Mouse (Mus musculus) small intestine, adult 2 months (tissue): ENCODE measurements at regions not wholly inside any gene's neighbourhood (a gene's known extent, or its start where the extent isn't known, plus 50 kb on each side); places are given as distances from the start of the nearest gene placed in this dataset.

Experiments
- CTCF ChIP-seq: fragments of 200-500 bp; IDR thresholded peaks from 2 replicates; pipeline ENCODE4 v1.5.1; 2012; ENCODE audit warnings: low read depth, mild to moderate bottlenecking, control low read depth, inconsistent platforms, low read length, moderate library complexity, mixed read lengths; ENCODE audit not compliant: insufficient replicate concordance, insufficient read length; ENCODE audit errors: extremely low read depth
- POLR2A ChIP-seq: fragments of 200-500 bp; IDR thresholded peaks from 2 replicates; pipeline ENCODE4 v1.6.1; 2012; ENCODE audit warnings: low read depth, mild to moderate bottlenecking, control low read depth, inconsistent platforms, low read length, moderate library complexity

GRCm38 (mm10) chr19:60073328-60073727, 129.9 kb upstream of the Rab11fip2 start:
- no peak for TF ChIP-seq CTCF
- no peak for TF ChIP-seq POLR2A
